Mouse (Mus musculus) MEL (cell line): Measurements from ENCODE around the gene Pzp. TPM values are rescaled to one million over a fixed set of nuclear protein-coding genes. Genes with fewer than 3 reads are reported as not detected.

Experiments
- DNase-seq: peaks from one replicate; pipeline ENCODE4 v3.0.0; 2011; ENCODE audit warnings: low read depth, low spot score
- H3K27ac ChIP-seq: 2 replicates; pipeline ENCODE4 v1.5.1; 2012; ENCODE audit warnings: low read depth, mild to moderate bottlenecking, control low read depth, low read length, moderate library complexity; ENCODE audit not compliant: control insufficient read depth
- H3K27me3 ChIP-seq, 2 experiments: fragments of 150-350 bp in 1 of 2; sonication (generic) in 1 of 2; 2 replicates each; pipeline ENCODE4 v1.6.1; 2012; ENCODE audit warnings: low read length in 2 of 2, mild to moderate bottlenecking in 2 of 2, improper control_type of control experiment in 1 of 2, moderate library complexity in 1 of 2; ENCODE audit not compliant: insufficient read depth in 2 of 2, control insufficient read depth in 1 of 2
- H3K36me3 ChIP-seq, 2 experiments: 2 replicates each; pipeline ENCODE4 v1.6.1; 2012 to 2014; ENCODE audit warnings: low read length in 2 of 2, improper control_type of control experiment in 1 of 2, inconsistent platforms in 1 of 2, mild to moderate bottlenecking in 1 of 2; ENCODE audit not compliant: insufficient read depth in 2 of 2, control insufficient read depth in 1 of 2
- H3K4me1 ChIP-seq, 2 experiments: fragments of 150-350 bp in 1 of 2; sonication (generic) in 1 of 2; 2 replicates each; pipeline ENCODE4 v1.6.1; 2012; ENCODE audit warnings: low read length in 2 of 2, improper control_type of control experiment in 1 of 2, mild to moderate bottlenecking in 1 of 2; ENCODE audit not compliant: insufficient read depth in 2 of 2, control insufficient read depth in 1 of 2
- H3K4me3 ChIP-seq, 2 experiments: fragments of 150-350 bp in 1 of 2; sonication (generic) in 1 of 2; 2 replicates each; pipeline ENCODE4 v1.5.1; 2012; ENCODE audit warnings: low read depth in 2 of 2, low read length in 2 of 2, mild to moderate bottlenecking in 2 of 2, moderate library complexity in 2 of 2, control low read depth in 1 of 2, improper control_type of control experiment in 1 of 2; ENCODE audit not compliant: control insufficient read depth in 1 of 2, insufficient read depth in 1 of 2
- H3K79me2 ChIP-seq: 2 replicates; pipeline ENCODE4 v1.6.1; 2012; ENCODE audit warnings: mild to moderate bottlenecking, low read length, moderate library complexity; ENCODE audit not compliant: control insufficient read depth, poor library complexity, insufficient read depth
- H3K9ac ChIP-seq: 2 replicates; pipeline ENCODE4 v1.6.1; 2012; ENCODE audit warnings: low read depth, mild to moderate bottlenecking, control low read depth, low read length, moderate library complexity; ENCODE audit not compliant: control insufficient read depth, poor library complexity, severe bottlenecking
- H3K9me3 ChIP-seq: fragments of 150-350 bp; sonication (generic); replicated peaks from 2 replicates; pipeline ENCODE4 v1.6.1; 2012; ENCODE audit warnings: mild to moderate bottlenecking, low read length, improper control_type of control experiment, moderate library complexity; ENCODE audit not compliant: insufficient read depth
- BHLHE40 ChIP-seq: IDR thresholded peaks from 2 replicates; pipeline ENCODE4 v1.6.1; 2012; ENCODE audit warnings: low read depth, mild to moderate bottlenecking, inconsistent platforms, low read length, improper control_type of control experiment, borderline replicate concordance
- CHD1 ChIP-seq: IDR thresholded peaks from 2 replicates; pipeline ENCODE4 v1.6.1; 2012; ENCODE audit warnings: low read depth, mild to moderate bottlenecking, inconsistent platforms, low read length, improper control_type of control experiment
- CHD2 ChIP-seq: IDR thresholded peaks from 2 replicates; pipeline ENCODE4 v1.6.1; 2011; ENCODE audit warnings: low read length, improper control_type of control experiment
- CTCF ChIP-seq, 3 experiments: IDR thresholded peaks in 2 of 3; conservative IDR thresholded peaks in 1 of 3; 2 replicates each; pipeline ENCODE4 v1.5.1; 2011 to 2012; ENCODE audit warnings: low read length in 3 of 3, low read depth in 2 of 3, mild to moderate bottlenecking in 2 of 3, improper control_type of control experiment in 1 of 3, inconsistent platforms in 1 of 3, mixed read lengths in 1 of 3, moderate library complexity in 1 of 3; ENCODE audit not compliant: control insufficient read depth in 1 of 3, insufficient read depth in 1 of 3, poor library complexity in 1 of 3, severe bottlenecking in 1 of 3
- E2F4 ChIP-seq: IDR thresholded peaks from 2 replicates; pipeline ENCODE4 v1.6.1; 2011; ENCODE audit warnings: low read depth, low read length, improper control_type of control experiment, borderline replicate concordance
- ETS1 ChIP-seq: IDR thresholded peaks from 2 replicates; pipeline ENCODE4 v1.6.1; 2012; ENCODE audit warnings: low read depth, mild to moderate bottlenecking, inconsistent platforms, low read length, improper control_type of control experiment, moderate library complexity
- HCFC1 ChIP-seq: IDR thresholded peaks from 2 replicates; pipeline ENCODE4 v1.6.1; 2012; ENCODE audit warnings: low read depth, mild to moderate bottlenecking, inconsistent platforms, low read length, improper control_type of control experiment, moderate library complexity
- MEF2A ChIP-seq: IDR thresholded peaks from 2 replicates; pipeline ENCODE4 v1.6.1; 2014; ENCODE audit warnings: low read depth, mild to moderate bottlenecking, inconsistent platforms, low read length, improper control_type of control experiment; ENCODE audit not compliant: poor library complexity, insufficient replicate concordance, severe bottlenecking; ENCODE audit errors: extremely low read depth
- POLR2A ChIP-seq, 2 experiments: IDR thresholded peaks; 2 replicates each; pipeline ENCODE4 v1.6.1; 2011 to 2012; ENCODE audit warnings: low read length in 2 of 2, mild to moderate bottlenecking in 2 of 2, control low read depth in 1 of 2, improper control_type of control experiment in 1 of 2, low read depth in 1 of 2, moderate library complexity in 1 of 2; ENCODE audit not compliant: control insufficient read depth in 1 of 2, insufficient read depth in 1 of 2, poor library complexity in 1 of 2
- POLR2AphosphoS2 ChIP-seq: IDR thresholded peaks from 2 replicates; pipeline ENCODE4 v1.6.1; 2011; ENCODE audit warnings: low read length, improper control_type of control experiment
- SIN3A ChIP-seq: IDR thresholded peaks from 2 replicates; pipeline ENCODE4 v1.6.1; 2012; ENCODE audit warnings: low read length, improper control_type of control experiment, inconsistent platforms
- SMC3 ChIP-seq: IDR thresholded peaks from 2 replicates; pipeline ENCODE4 v1.6.1; 2011; ENCODE audit warnings: low read depth, low read length, improper control_type of control experiment
- TAL1 ChIP-seq: IDR thresholded peaks from 2 replicates; pipeline ENCODE4 v1.6.1; 2012; ENCODE audit warnings: mild to moderate bottlenecking, inconsistent platforms, low read length, moderate library complexity, mixed read lengths
- TCF12 ChIP-seq: IDR thresholded peaks from 2 replicates; pipeline ENCODE4 v1.6.1; 2014; ENCODE audit warnings: low read depth, mild to moderate bottlenecking, inconsistent platforms, low read length, improper control_type of control experiment, moderate library complexity
- USF1 ChIP-seq: IDR thresholded peaks from 2 replicates; pipeline ENCODE4 v1.6.1; 2014; ENCODE audit warnings: low read depth, mild to moderate bottlenecking, inconsistent platforms, low read length, improper control_type of control experiment, moderate library complexity
- ZNF384 ChIP-seq: IDR thresholded peaks from 2 replicates; pipeline ENCODE4 v1.6.1; 2012; ENCODE audit warnings: low read depth, mild to moderate bottlenecking, inconsistent platforms, low read length, improper control_type of control experiment
- polyA plus RNA-seq, 2 experiments: library from polyadenylated mRNA; stranded (reverse) in 1 of 2; unstranded in 1 of 2; fragments of >175 nt in 1 of 2; fragments of >200 nt in 1 of 2; gene quantifications; 2 replicates each; pipeline versions ENCODE4 v1.2.1 to v1.2.4; 2012; ENCODE audit warnings: low replicate concordance in 2 of 2, low read depth in 1 of 2; ENCODE audit not compliant: insufficient read length in 2 of 2, insufficient read depth in 1 of 2, missing spikeins in 1 of 2
- total RNA-seq: library from RNA; depleted of rRNA; stranded (reverse); fragments of 300-350 nt; gene quantifications from 2 replicates; pipeline ENCODE4 v1.2.3, GENCODE M21; 2012

Gene Pzp
- total and polyA plus RNA-seq, 3 experiments, result not detected

DNA sequence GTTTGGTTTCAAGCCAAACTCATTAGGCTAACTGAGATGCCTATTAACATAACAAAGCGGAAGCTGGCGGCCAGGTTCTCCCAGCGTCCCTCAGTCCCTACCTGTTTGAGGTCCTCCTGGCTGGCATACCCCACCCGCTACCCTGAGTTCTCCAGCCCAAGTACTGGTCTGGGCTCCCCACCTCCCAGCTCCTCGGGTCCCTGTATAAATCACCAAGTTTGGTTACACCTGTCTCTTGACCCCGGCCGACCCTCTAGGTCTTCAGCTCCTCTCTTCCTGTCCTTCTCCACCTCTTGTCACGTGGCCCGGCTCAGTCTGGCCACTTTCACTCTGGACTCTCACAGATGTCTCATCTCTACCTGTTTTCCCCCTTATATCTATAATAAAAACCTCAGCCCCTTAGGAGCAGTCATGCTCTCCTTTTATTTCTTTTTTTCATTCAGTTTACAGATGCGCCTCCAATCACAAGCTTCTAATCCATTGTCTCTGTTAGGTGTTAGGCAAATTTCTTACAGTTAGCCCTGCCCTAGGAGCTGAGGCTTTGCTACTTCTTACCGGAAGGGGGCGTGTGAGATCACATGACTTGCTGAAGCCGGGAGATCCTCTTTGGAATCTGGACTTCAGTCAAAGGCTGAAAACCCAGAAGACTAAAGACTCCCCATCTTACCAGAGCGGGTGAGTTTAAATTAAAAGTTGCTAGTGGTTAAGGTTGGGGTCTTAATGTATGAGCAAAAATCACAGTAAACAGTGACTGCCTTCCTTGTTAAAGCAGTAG is 80.6 kb downstream of the Pzp start:
- no peak for DNase-seq

DNA sequence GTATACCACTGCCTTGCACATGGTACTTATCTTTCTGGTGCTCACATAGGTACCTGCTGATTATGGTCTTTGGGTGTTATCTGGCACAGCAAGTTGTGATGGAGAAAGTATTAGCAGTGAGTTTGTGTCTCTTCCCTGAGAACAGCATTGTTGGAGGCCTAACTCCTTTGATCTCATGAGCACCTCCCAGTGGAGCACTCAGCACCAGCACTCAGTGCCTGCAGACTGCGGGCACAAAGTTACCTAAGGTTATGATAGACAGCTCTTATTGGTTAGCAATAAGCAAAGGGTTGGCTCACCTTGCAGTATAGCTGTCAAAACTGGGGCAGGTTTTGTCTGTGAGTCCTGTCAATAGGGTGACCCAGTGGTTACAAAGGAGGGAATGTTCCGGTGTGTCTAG is 86.3 kb downstream of the Pzp start:
- Histone ChIP-seq H3K79me2 (peaks cover 19% of the 10 kb centered on the region), H3K9me3 (no peaks in the 10 kb centered on the region), H3K4me1 (peaks cover 12 to 16% of the 10 kb centered on the region in 2 experiments), H3K36me3 (peaks cover 2 to 16% of the 10 kb centered on the region in 2 experiments), H3K4me3 (no peak overlapping the region), H3K27ac (no peak overlapping the region), H3K27me3 (no peaks in the 10 kb centered on the region), H3K9ac (no peak overlapping the region)
- DNase-seq, result peak; percentile 60
- TF ChIP-seq ETS1 (0 out of 2 replicates have a peak, but pooled peaks have one; percentile 6), SIN3A (no peak), SMC3 (0 out of 2 replicates have a peak, but pooled peaks have one; percentile 7), CTCF (IDR thresholded peaks at IDR 0.05 in 2 of 3, conservative IDR thresholded peaks at IDR 0.05 in 1 of 3; ENCODE audit: control insufficient read depth in 1 of 3, insufficient read depth in 1 of 3, low read depth in 2 of 3, low read length in 3 of 3, poor library complexity in 1 of 3, severe bottlenecking in 1 of 3) (peak; percentile 32 to 44 (median 41); a peak in 5 of 6 replicates)
- TF ChIP-seq, all 39 proteins: peak for 3

More for the DNA sequence above, 80.6 kb downstream of the Pzp start:
- no peaks in the 10 kb centered on the region for H3K79me2 ChIP-seq
- H3K4me1 ChIP-seq, result no peaks in the 10 kb centered on the region
- H3K9ac ChIP-seq, result no peak overlapping the region
- H3K36me3 ChIP-seq, result no peaks in the 10 kb centered on the region
- TF ChIP-seq CHD1, result no peak
- no peak for TF ChIP-seq POLR2A (IDR thresholded peaks at IDR 0.05; ENCODE audit: control insufficient read depth in 1 of 2, insufficient read depth in 1 of 2, low read depth in 1 of 2, low read length in 2 of 2, poor library complexity in 1 of 2)
- TF ChIP-seq ZNF384, result no peak
- peak; percentile 66 for TF ChIP-seq USF1
- TF ChIP-seq ETS1, result no peak
- no peak for TF ChIP-seq E2F4
- TF ChIP-seq SMC3, result no peak
- TF ChIP-seq TCF12, result no peak
- TF ChIP-seq TAL1, result no peak
- TF ChIP-seq HCFC1, result no peak
- no peak for TF ChIP-seq BHLHE40
- TF ChIP-seq POLR2AphosphoS2, result no peak
- no peak for TF ChIP-seq MEF2A
- TF ChIP-seq CHD2, result no peak
- peak in 1 of 3 experiments; percentile 21; a peak in 1 of 6 replicates for TF ChIP-seq CTCF (IDR thresholded peaks at IDR 0.05 in 2 of 3, conservative IDR thresholded peaks at IDR 0.05 in 1 of 3; ENCODE audit: control insufficient read depth in 1 of 3, insufficient read depth in 1 of 3, low read depth in 2 of 3, low read length in 3 of 3, poor library complexity in 1 of 3, severe bottlenecking in 1 of 3)
- H3K4me3 ChIP-seq, result no peak overlapping the region
- H3K27ac ChIP-seq, result no peak overlapping the region
- no peaks in the 10 kb centered on the region for H3K9me3 ChIP-seq
- no peaks in the 10 kb centered on the region for H3K27me3 ChIP-seq
